Mouse (Mus musculus): ENCODE data around the gene Cfap20.

The Cfap20 gene

DNA sequence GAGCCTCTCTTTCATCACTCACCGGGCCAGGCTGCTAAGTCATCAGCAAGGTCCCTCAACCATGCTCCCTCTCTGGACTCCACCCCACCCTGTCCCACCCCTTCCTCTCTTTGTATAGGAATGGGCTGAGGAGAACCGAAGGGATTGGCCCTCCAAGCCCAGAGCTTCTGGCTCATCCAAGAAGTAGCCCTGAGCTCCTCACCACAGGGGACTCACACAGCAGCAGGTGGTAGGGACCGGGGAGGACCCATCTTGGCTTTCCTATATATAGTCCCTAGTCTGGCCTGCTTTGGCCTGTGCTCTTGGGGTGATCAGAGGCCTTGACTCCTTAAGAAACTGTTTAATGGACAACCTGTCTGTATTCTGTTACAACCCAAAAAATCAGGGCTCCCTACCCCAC, 60.2 kb downstream of the Cfap20 start:
- DNase-seq (ENCODE audit: low read depth) = no peak

DNA sequence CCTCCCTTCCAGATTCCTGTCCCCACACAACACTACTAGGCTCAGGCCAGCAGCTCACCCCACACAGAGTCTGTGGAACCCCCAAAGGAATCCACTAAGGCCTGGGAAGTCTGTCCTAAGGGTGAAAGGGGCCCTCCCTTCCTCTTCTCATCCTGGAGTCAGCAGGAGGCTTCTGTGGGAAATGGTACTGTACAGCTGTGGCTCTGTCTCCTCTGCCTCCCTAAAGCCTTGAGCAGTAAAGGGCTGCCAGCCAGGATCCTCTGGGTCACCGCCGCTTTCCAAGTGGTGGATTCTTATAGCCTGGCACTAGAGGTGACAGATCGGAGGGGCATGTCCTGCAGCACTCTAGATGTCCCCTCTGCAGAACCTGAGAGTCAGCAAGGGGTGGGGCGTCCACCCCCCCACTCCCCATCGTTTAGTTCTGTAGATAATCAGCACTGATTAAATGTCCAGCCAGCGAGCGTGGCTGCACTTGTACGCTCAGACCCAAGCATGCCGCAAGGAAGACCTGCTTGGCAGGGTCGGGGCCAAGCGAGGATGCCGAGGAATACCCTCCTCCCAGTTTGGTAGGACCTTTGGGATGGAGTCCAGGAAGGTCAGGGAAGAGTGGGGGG, 61.2 kb downstream of the Cfap20 start:
- no peak for DNase-seq (ENCODE audit: low read depth)
